Mouse (Mus musculus) liver, embryonic 14.5 days (tissue): ENCODE measurements at regions not wholly inside any gene's neighbourhood (a gene's known extent, or its start where the extent isn't known, plus 50 kb on each side); places are given as distances from the start of the nearest gene placed in this dataset.

ENCODE experiments used
- ATAC-seq: fragments of 200-750 bp; cut with Nextera tagmentation; 2 replicates; pipeline ENCODE4 v1.8.0; 2017; ENCODE audit warnings: moderate number of reproducible peaks, mild to moderate bottlenecking, moderate library complexity; ENCODE audit not compliant: insufficient read depth
- DNase-seq, 3 experiments: peaks; one replicate each; pipeline ENCODE4 v3.0.0-alpha.2; 2012 to 2013; ENCODE audit warnings: low read depth in 3 of 3, low spot score in 3 of 3
- H3K27ac ChIP-seq: fragments of 300-500 bp; sonication (generic); 2 replicates; pipeline ENCODE4 v1.5.1; 2014; ENCODE audit warnings: moderate library complexity, mild to moderate bottlenecking, control low read depth, inconsistent platforms
- H3K27me3 ChIP-seq: fragments of 300-500 bp; sonication (generic); 2 replicates; pipeline ENCODE4 v1.6.1; 2014; ENCODE audit warnings: mild to moderate bottlenecking, low read length, moderate library complexity; ENCODE audit not compliant: control insufficient read depth, insufficient read depth
- H3K36me3 ChIP-seq: fragments of 300-500 bp; sonication (generic); replicated peaks from 2 replicates; pipeline ENCODE4 v1.6.1; 2014; ENCODE audit warnings: low read depth; ENCODE audit not compliant: control insufficient read depth, insufficient read depth
- H3K4me1 ChIP-seq, 2 experiments: fragments of 200-500 bp in 1 of 2; fragments of 300-500 bp in 1 of 2; sonication (generic) in 1 of 2; replicated peaks; 2 replicates each; pipeline ENCODE4 v1.6.1; 2012 to 2014; ENCODE audit warnings: antibody characterized with exemption in 1 of 2, inconsistent platforms in 1 of 2, low read length in 1 of 2; ENCODE audit not compliant: control insufficient read depth in 2 of 2, insufficient read depth in 2 of 2
- H3K4me2 ChIP-seq: fragments of 300-500 bp; sonication (generic); 2 replicates; pipeline ENCODE4 v1.6.1; 2014; ENCODE audit warnings: low read depth, mild to moderate bottlenecking, control low read depth, moderate library complexity
- H3K4me3 ChIP-seq, 2 experiments: fragments of 200-500 bp in 1 of 2; fragments of 300-500 bp in 1 of 2; sonication (generic) in 1 of 2; 2 replicates each; pipeline ENCODE4 v1.5.1; 2012 to 2014; ENCODE audit warnings: low read depth in 2 of 2, low read length in 2 of 2, mild to moderate bottlenecking in 2 of 2, control low read depth in 1 of 2, inconsistent platforms in 1 of 2, moderate library complexity in 1 of 2; ENCODE audit not compliant: insufficient read depth in 1 of 2
- H3K9ac ChIP-seq: fragments of 300-500 bp; sonication (generic); replicated peaks from 2 replicates; pipeline ENCODE4 v1.6.1; 2014; ENCODE audit warnings: mild to moderate bottlenecking, control low read depth, moderate library complexity
- H3K9me3 ChIP-seq: fragments of 300-500 bp; sonication (generic); 2 replicates; pipeline ENCODE4 v1.6.1; 2016; ENCODE audit warnings: low read length, mixed read lengths; ENCODE audit not compliant: control insufficient read depth
- CTCF ChIP-seq: IDR thresholded peaks from 2 replicates; pipeline ENCODE4 v1.5.1; 2016; ENCODE audit warnings: antibody characterized with exemption, low read depth, control low read depth
- EP300 ChIP-seq: IDR thresholded peaks from 2 replicates; pipeline ENCODE4 v1.6.1; 2016; ENCODE audit warnings: antibody characterized with exemption, low read depth
- WGBS: fragments of 180-500 bp; shearing (Covaris S2); extraction: QIAGEN DNeasy Blood & Tissue Kit; methylation state at CpG from one replicate; pipeline ENCODE4 v1.1.7; 2014; ENCODE audit not compliant: insufficient replicate concordance; 5-methylcytosine and 5-hydroxymethylcytosine counted together

DNA sequence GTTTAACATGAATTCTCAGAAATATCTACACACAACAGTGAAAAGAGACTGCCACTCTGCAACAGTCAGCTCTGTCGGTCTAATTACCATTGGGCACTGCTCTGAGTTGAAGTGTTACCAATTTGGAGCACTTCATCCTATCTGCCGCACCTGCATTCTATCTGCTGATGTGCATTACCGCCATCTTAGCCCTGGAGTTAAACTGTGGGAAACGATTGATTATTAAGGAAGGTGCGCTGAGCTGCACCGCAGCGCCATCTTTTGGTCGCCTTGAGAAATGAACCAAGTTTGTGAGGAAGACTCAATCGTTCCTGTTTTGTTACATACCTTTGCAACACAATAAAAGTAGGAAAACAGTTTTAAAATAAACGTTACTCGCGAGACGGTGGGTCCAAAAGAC, 110.5 kb downstream of the Rergl start:
- Histone ChIP-seq H3K27me3 (no peaks in the 10 kb centered on the region), H3K9me3 (no peaks in the 10 kb centered on the region), H3K27ac (no peak overlapping the region), H3K4me2 (no peak overlapping the region), H3K9ac (no peak overlapping the region), H3K4me3 (no peak overlapping the region), H3K4me1 (no peaks in the 10 kb centered on the region), H3K36me3 (no peaks in the 10 kb centered on the region)
- WGBS = 6% methylated on average over 13 of the region's 13 CpGs
- peak; percentile 50 for TF ChIP-seq CTCF
- no peak for TF ChIP-seq EP300
- DNase-seq = no peak
- ATAC-seq = no peak

DNA sequence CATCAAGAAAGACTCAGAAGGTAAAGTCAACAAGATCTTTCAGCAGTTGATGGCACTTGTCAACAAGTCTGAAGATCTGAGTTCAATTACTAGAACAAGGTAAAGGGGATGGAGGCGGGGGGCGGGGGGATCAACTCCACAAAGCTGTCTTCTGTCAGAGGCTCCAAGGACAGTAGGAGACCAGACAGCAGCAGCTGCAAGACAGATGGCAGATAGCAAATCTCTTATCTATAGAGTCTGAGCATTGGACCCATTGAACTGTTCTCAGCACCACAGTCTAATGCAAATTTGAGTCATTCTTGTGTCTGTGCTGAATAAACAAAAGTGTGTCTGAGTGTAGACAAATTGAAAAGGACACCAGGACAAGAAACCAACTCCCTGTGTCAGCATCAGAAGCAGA, 150.8 kb downstream of the Rergl start:
- 77% methylated on average over 2 of the region's 2 CpGs for WGBS
- no peaks in the 10 kb centered on the region for H3K9me3 ChIP-seq
- ATAC-seq (no peak), DNase-seq (no peak)
- H3K4me2 ChIP-seq = no peak overlapping the region
- no peak for TF ChIP-seq CTCF
- no peak for TF ChIP-seq EP300
- no peak overlapping the region for H3K27ac ChIP-seq
- H3K9ac ChIP-seq = no peak overlapping the region
- no peaks in the 10 kb centered on the region for H3K4me1 ChIP-seq
- H3K27me3 ChIP-seq = no peaks in the 10 kb centered on the region
- no peaks in the 10 kb centered on the region for H3K36me3 ChIP-seq
- no peak overlapping the region for H3K4me3 ChIP-seq

DNA sequence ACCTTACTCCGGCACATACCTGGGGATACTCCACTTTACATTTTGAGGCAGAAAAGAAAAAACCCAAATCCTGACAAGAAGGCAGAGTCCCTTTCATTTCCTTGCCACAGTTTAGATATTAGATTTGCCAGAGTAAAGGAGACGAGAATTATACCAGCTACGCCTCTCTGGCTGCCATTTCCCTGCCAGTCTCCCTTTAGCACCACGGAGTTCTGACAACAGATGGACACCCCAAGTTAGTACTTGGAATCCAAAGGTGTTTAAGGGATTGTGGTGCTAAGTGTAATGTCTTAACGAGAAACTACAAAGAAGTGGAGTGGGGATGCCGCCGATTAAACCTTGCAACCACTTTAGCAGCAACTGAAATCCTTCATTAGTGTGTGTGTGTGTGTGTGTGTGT, 176.6 kb downstream of the Rergl start:
- ATAC-seq = no peak

DNA sequence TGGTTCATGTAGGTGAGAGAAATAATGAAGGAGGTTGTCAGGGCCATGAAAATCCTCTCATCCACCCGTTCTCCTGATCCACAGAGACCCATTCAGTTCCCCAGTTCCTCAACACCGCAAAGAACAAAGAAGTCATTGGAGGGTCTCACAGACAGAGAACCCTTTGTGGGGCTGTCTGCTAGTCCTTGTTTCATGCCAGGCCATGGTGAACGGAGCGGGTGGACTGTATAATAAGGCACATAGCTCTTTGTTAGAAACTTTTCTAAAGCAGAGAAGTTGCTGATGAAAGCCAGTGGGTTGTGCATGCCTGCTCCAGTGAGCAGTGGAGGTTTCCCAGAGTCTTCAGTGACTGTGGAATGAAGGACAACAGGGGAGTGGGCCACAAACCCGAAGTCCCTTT, 194.1 kb downstream of the Rergl start:
- TF ChIP-seq CTCF (no peak), EP300 (no peak)
- Histone ChIP-seq H3K9ac (no peak overlapping the region), H3K27ac (no peak overlapping the region), H3K36me3 (no peaks in the 10 kb centered on the region), H3K27me3 (no peaks in the 10 kb centered on the region), H3K4me1 (no peaks in the 10 kb centered on the region), H3K4me3 (no peak overlapping the region), H3K9me3 (no peaks in the 10 kb centered on the region), H3K4me2 (no peak overlapping the region)
- 58% methylated on average over 5 of the region's 5 CpGs for WGBS
- ATAC-seq (no peak), DNase-seq (no peak)

More for the DNA sequence above, 176.6 kb downstream of the Rergl start:
- Histone ChIP-seq H3K36me3 (no peaks in the 10 kb centered on the region), H3K27me3 (no peaks in the 10 kb centered on the region), H3K4me3 (no peak overlapping the region), H3K9me3 (no peaks in the 10 kb centered on the region), H3K4me2 (no peak overlapping the region), H3K9ac (no peak overlapping the region), H3K27ac (no peak overlapping the region), H3K4me1 (no peaks in the 10 kb centered on the region)
- TF ChIP-seq CTCF (no peak), EP300 (no peak)
- WGBS = 66% methylated on average over 7 of the region's 7 CpGs
- no peak for DNase-seq

GRCm38 (mm10) chr6:139304306-139304705, 197.5 kb downstream of the Rergl start:
- TF ChIP-seq EP300 = no peak
- TF ChIP-seq CTCF = no peak
- ATAC-seq (no peak), DNase-seq (no peak)
- H3K27me3 ChIP-seq = no peaks in the 10 kb centered on the region
- H3K9me3 ChIP-seq = no peaks in the 10 kb centered on the region
- no peak overlapping the region for H3K9ac ChIP-seq
- no peak overlapping the region for H3K4me3 ChIP-seq
- H3K27ac ChIP-seq = no peak overlapping the region
- no peak overlapping the region for H3K4me2 ChIP-seq
- no peaks in the 10 kb centered on the region for H3K36me3 ChIP-seq
- H3K4me1 ChIP-seq = no peaks in the 10 kb centered on the region
- WGBS = 53% methylated on average over 2 of the region's 2 CpGs
